Mouse (Mus musculus): Measurements from ENCODE around the gene Rnf185. TPM values are rescaled to one million over a fixed set of nuclear protein-coding genes. Genes with fewer than 3 reads are reported as not detected.

The Rnf185 gene
- polyA plus RNA-seq, 1 experiment from 2014 or later, result 44.8 TPM

DNA sequence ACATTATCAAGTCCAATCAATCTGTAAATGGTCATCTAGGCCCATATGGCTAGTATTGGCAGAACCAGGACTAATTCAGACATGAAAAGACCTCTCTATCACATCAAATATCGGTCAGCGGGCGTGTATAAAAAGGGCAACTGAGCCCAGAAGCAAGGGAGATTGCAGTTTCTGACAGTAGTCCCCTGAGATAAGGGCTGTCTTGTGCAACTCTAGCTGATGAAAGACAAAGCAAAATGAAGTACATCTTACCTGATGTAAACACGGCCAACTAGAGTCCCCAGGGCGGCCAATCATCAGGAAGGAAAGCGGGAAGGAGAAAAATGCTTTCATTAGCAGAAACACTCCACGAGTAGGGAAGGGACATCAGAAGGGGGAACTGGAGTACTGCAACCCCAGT, 23.5 kb downstream of the Rnf185 start:
- POLR2A ChIA-PET, result no interaction called here
- H3K27me3 ChIP-seq, result no peaks in the 10 kb centered on the region
- TF ChIP-seq CTCF (IDR thresholded peaks at IDR 0.05), result no peak

DNA sequence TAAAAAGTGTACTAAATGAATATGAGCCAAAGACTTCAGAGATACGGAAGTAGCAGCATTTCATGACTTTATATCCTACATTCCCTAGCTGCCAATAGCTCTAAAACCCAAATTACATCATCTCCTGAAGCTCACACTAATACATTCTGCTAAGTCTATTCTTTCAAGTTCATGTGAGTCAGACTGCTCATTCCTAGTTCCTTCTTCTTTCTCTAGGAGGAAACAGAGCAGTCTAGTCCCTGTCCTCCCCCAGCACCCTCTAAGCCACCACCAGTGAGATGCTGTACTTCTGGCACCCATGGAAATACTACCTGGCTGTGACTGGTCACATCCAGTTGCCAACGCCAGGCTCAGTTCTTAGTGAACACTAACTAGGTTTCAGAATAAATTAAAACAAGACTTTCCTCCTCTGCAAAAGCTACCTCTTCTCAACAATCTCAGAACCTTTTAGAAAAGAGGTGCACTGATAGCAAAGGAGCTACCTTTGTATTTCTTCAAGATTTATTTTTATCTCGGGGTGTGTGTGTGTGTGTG, 24.4 kb downstream of the Rnf185 start:
- no peak for ATAC-seq
- H3K27me3 ChIP-seq, result no peaks in the 10 kb centered on the region
- ChIA-PET POLR2A (interaction anchor here (0.6 kb wide), 1 partner anchor 66 kb away, joined by 3 read pairs; no protein-coding TSS in a partner anchor), CTCF (interaction anchor here (1.7 to 2.6 kb wide), 4 partner anchors 9 to 26 kb away, joined by 4 to 10 read pairs (median 6); partner anchors contain the start of gene Limk2)
- DNase-seq (ENCODE audit: low read depth, low spot score), result no peak
- in situ Hi-C loops (cut with MboI; ENCODE audit: low pct_unique_long_range_greater_than_20kb), result no loop called here
- no peak for TF ChIP-seq CTCF (IDR thresholded peaks at IDR 0.05)

More for the DNA sequence above, 23.5 kb downstream of the Rnf185 start:
- CTCF ChIA-PET, result interaction anchor here (1.3 to 2.6 kb wide), 3 partner anchors 8 to 25 kb away, joined by 7 to 10 read pairs (median 7); no protein-coding TSS in a partner anchor
- in situ Hi-C loops (cut with MboI; ENCODE audit: low pct_unique_long_range_greater_than_20kb), result no loop called here
- DNase-seq (ENCODE audit: low read depth, low spot score) (no peak), ATAC-seq (no peak)

DNA sequence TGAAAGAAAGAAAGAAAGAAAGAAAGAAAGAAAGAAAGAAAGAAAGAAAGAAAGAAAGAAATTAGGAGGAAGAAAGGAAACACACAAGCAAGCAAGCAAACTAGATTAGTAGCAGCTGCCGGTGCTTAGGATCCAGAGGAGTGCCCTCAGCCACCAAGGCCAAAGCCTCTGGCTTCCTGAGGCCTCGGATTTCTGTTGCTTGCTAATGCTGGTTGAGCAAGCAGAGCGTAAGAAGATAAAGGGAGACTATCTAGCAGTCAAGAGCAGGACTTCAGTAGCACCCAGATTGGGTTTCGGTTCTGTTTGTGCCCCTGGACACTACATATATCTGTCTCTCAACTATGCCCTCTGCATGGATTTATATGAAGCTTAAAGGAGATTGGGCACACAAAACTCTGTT, 29.9 kb downstream of the Rnf185 start:
- no peak for ATAC-seq
- in situ Hi-C loops (cut with MboI; ENCODE audit: low pct_unique_long_range_greater_than_20kb), result no loop called here
- ChIA-PET CTCF (interaction anchor here (1.2 kb wide), 1 partner anchor 10 kb away, joined by 5 read pairs; no protein-coding TSS in a partner anchor), POLR2A (no interaction called here)
- H3K27me3 ChIP-seq, result no peaks in the 10 kb centered on the region
- no peak for DNase-seq (ENCODE audit: low read depth, low spot score)
- TF ChIP-seq CTCF (IDR thresholded peaks at IDR 0.05), result no peak

DNA sequence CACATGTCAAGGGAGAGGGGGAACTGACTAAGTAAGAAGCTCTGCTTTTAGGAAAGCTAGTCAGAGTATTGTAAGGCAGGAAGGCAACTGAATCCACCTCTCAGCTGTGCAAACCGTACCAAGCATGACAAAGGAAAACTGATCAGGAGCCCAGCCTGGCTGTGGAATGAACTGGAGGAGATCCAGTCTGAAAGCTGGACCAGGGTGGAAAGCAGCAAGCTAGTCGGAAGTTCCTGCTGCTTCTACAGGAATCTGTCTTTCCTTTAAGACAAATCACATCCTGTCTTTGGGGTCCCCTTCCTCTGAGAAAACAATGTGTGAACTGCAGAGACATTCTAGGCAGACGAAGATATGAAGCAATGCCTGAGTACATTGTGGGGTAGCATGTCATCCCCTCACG, 33.4 kb downstream of the Rnf185 start:
- in situ Hi-C loops (cut with MboI; ENCODE audit: low pct_unique_long_range_greater_than_20kb), result no loop called here
- ATAC-seq (no peak), DNase-seq (ENCODE audit: low read depth, low spot score) (no peak)
- POLR2A ChIA-PET, result no interaction called here
- CTCF ChIA-PET, result interaction anchor here (1.3 to 3.2 kb wide), 3 partner anchors 9 to 44 kb away, joined by 3 to 9 read pairs (median 7); partner anchors contain the start of gene Limk2
- H3K27me3 ChIP-seq, result no peaks in the 10 kb centered on the region
- no peak for TF ChIP-seq CTCF (IDR thresholded peaks at IDR 0.05)

DNA sequence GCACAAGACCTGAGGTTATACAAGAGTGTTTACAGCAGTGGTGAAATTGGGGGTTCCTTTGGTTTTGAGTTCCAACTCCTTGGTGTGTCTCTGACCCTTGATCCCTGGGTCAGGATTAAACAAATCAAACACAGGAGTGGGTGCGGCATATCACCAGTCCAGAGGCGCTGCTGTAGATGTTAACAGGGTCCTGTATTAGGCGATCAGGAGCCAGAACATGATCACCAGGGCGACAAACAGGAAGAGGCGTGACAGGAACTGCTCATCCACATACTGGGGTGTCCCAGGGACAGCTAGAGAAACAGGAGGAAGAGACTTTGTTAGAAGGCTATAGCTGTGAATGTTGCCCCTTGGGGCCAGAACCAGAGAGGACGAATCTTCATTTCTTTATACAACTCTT, 34.4 kb downstream of the Rnf185 start:
- no peaks in the 10 kb centered on the region for H3K27me3 ChIP-seq
- in situ Hi-C loops (cut with MboI; ENCODE audit: low pct_unique_long_range_greater_than_20kb), result no loop called here
- ATAC-seq, result no peak
- POLR2A ChIA-PET, result no interaction called here
- no peak for TF ChIP-seq CTCF (IDR thresholded peaks at IDR 0.05)
- CTCF ChIA-PET, result interaction anchor here (0.7 to 0.8 kb wide), 2 partner anchors 12 to 26 kb away, joined by 3 read pairs; no protein-coding TSS in a partner anchor
- DNase-seq (ENCODE audit: low read depth, low spot score), result no peak

DNA sequence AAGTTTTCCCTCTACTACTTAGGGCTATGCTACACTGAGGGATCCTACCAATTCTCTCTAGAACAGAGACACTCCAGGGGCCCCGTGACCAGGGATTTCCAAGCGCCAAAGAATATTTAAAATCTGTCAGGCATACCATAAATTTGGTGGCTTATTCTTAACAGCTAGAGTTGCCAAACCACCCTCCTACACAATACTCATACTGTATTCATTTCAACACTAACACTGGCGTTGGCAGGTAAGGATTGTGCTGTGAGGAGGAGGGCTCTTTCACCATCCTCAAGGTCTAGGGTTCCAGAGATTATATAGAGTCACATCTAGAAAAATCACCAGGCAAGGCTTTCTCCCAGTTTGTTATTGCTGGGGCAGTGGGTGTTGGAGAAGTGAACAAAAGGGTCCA, 35.8 kb downstream of the Rnf185 start:
- TF ChIP-seq CTCF (IDR thresholded peaks at IDR 0.05), result no peak
- CTCF ChIA-PET, result no interaction called here
- H3K27me3 ChIP-seq, result no peaks in the 10 kb centered on the region
- in situ Hi-C loops (cut with MboI; ENCODE audit: low pct_unique_long_range_greater_than_20kb), result no loop called here
- DNase-seq (ENCODE audit: low read depth, low spot score) (no peak), ATAC-seq (no peak)
- POLR2A ChIA-PET, result no interaction called here

DNA sequence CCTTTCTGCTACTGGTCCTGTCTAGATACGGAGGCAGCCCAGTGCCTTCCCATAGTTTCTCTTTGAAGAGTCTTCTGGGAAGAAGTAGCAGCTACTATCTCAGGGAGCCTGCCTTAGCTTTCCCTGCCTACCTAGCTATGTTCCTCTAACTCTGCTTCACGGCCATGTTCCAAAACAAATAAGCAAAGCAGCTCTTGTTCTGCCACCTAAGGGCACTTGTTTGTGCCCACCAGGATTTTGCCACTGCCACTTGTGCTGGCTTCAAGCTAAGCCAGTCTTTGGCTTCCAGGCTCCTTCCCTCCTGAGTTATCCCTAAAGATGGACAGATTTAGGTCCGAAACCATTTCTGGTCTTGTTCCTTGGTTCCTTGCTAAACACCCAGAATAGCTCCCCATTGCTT, 40.1 kb downstream of the Rnf185 start:
- POLR2A ChIA-PET, result no interaction called here
- CTCF ChIA-PET, result interaction anchor here (1.0 to 1.8 kb wide), 2 partner anchors 66 to 171 kb away, joined by 3 to 6 read pairs; no protein-coding TSS in a partner anchor
- ATAC-seq (no peak), DNase-seq (ENCODE audit: low read depth, low spot score) (no peak)
- no peaks in the 10 kb centered on the region for H3K27me3 ChIP-seq
- in situ Hi-C loops (cut with MboI; ENCODE audit: low pct_unique_long_range_greater_than_20kb), result loop anchor here (5.0 kb wide), 1 partner anchor 35 kb away; no protein-coding TSS in a partner anchor
- TF ChIP-seq CTCF (IDR thresholded peaks at IDR 0.05), result no peak

DNA sequence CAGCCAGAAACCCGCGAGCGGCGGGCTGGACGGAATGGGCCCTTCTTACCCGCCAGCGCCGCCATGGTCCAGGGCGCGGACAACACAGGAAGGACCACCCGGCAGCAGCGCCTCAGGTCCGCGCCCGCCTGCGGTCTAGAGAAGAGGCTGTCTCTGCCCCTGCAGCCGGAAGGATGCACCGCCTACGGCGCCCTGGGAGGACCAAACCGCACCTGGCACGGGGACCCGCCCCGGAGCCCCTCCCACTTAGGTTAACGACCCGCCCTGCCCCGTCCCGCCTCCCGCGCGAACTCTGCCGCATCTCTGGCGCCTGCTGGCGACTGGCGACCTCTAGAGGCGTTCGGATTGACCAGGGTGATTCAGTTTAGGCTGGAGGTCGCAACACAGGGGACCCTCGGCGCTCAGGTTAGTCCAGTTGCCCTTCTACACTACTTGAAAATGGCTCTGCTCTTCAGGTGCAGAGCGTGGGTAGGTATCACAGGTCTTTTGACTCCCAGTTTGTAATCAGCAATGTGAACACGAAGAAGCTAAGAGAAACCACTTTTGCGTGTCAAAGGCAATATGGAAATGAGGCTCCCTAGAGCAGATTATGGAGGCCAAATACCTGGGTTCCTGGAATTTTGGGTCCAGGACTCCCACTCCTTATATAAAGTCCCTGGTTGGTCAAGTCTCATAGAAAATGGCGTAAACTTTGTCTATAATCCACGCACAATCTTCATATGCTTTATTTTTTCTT, 43.0 kb downstream of the Rnf185 start, which contains the start of gene Limk2:
Gene Limk2 (minus strand): TSS at position 193 of the 736 bp plus-strand sequence.
- ChIA-PET POLR2A (interaction anchor here (1.1 kb wide), 1 partner anchor 67 kb away, joined by 3 read pairs; no protein-coding TSS in a partner anchor), CTCF (interaction anchor here (0.6 to 1.5 kb wide), 8 partner anchors 11 to 77 kb away, joined by 3 to 9 read pairs (median 4); no protein-coding TSS in a partner anchor)
- DNase-seq (ENCODE audit: low read depth, low spot score), result peak; percentile 42
- TF ChIP-seq CTCF (IDR thresholded peaks at IDR 0.05), result peak; percentile 99
- ATAC-seq, result peak; percentile 85
- H3K27me3 ChIP-seq, result no peaks in the 10 kb centered on the region
- in situ Hi-C loops (cut with MboI; ENCODE audit: low pct_unique_long_range_greater_than_20kb), result loop anchor here (5.0 kb wide), 1 partner anchor 62 kb away; no protein-coding TSS in a partner anchor

DNA sequence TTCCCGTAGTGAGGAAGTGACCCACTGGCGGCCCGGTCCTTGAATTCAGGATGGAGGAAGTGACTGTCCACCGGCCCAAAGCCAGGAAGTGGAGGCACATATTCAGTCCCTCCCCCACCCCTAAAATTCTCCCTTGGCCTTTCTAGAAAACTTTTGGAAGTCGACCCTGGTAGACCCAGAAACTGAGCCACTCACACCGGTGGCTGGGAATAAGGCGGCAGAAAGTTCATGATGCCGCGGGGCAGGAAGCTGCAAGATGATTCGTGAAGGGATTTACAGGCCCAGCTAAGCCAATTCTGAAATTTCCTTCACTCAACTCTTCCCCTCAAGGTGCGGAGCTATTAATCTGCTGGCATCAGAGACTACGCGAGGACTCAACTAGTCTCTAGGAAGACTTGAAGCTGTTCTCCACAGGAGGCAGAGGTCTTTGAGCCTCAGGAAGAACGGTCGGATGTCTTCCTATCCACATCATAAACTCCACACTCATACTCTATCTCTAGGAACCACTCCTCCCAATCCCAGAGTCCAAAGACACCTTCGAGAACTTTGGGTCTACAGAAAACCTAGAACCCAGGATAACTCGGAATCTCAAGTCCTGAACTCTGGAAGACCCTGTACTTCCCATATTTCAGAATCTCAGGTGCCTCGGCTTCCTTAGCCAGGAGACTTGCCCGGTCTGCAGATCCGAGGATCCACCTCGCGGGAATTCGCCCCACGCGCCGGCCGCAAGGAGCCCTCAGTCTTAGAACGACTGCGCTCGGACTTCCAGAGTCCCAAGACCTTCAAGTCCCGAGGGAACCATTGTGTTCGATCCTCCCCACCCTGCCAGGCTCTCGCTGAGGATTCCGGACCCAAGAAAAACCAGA, 43.8 kb downstream of the Rnf185 start:
- TF ChIP-seq CTCF (IDR thresholded peaks at IDR 0.05), result no peak
- no peaks in the 10 kb centered on the region for H3K27me3 ChIP-seq
- POLR2A ChIA-PET, result no interaction called here
- no peak for DNase-seq (ENCODE audit: low read depth, low spot score)
- in situ Hi-C loops (cut with MboI; ENCODE audit: low pct_unique_long_range_greater_than_20kb), result loop anchor here (5.0 kb wide), 1 partner anchor 61 kb away; no protein-coding TSS in a partner anchor
- ATAC-seq, result no peak
- CTCF ChIA-PET, result interaction anchor here (1.4 kb wide), 1 partner anchor 33 kb away, joined by 3 read pairs; no protein-coding TSS in a partner anchor
